Mouse (Mus musculus) heart, embryonic 13.5 days (tissue): ENCODE data around the gene BC051019. TPM values are rescaled to one million over a fixed set of nuclear protein-coding genes. Genes with fewer than 3 reads are reported as not detected.
A peak's percentile ranks its signal among the peaks of the same experiment; 100 is the strongest.

ENCODE experiments used
- ATAC-seq: fragments of 200-750 bp; cut with Nextera tagmentation; 2 replicates; pipeline ENCODE4 v1.8.0; 2017; ENCODE audit warnings: moderate TSS enrichment; ENCODE audit not compliant: insufficient number of reproducible peaks, low FRiP score, low TSS enrichment; ENCODE audit errors: extremely low read depth
- H3K27ac ChIP-seq: fragments of 300-500 bp; sonication (generic); replicated peaks from 2 replicates; pipeline ENCODE4 v1.5.1; 2015; ENCODE audit warnings: moderate library complexity, mild to moderate bottlenecking, inconsistent platforms
- H3K27me3 ChIP-seq: fragments of 300-500 bp; sonication (generic); replicated peaks from 2 replicates; pipeline ENCODE4 v1.6.1; 2015; ENCODE audit warnings: mild to moderate bottlenecking, inconsistent platforms
- H3K36me3 ChIP-seq: fragments of 300-500 bp; sonication (generic); 2 replicates; pipeline ENCODE4 v1.6.1; 2015; ENCODE audit warnings: mild to moderate bottlenecking, inconsistent platforms
- H3K4me1 ChIP-seq: fragments of 300-500 bp; sonication (generic); 2 replicates; pipeline ENCODE4 v1.6.1; 2015; ENCODE audit warnings: inconsistent platforms
- H3K4me2 ChIP-seq: fragments of 300-500 bp; sonication (generic); 2 replicates; pipeline ENCODE4 v1.6.1; 2015; ENCODE audit warnings: inconsistent platforms, mild to moderate bottlenecking, moderate library complexity
- H3K4me3 ChIP-seq: fragments of 300-500 bp; sonication (generic); 2 replicates; pipeline ENCODE4 v1.5.1; 2015; ENCODE audit warnings: moderate library complexity, mild to moderate bottlenecking, inconsistent platforms
- H3K9ac ChIP-seq: fragments of 300-500 bp; sonication (generic); 2 replicates; pipeline ENCODE4 v1.6.1; 2015; ENCODE audit warnings: inconsistent platforms, mild to moderate bottlenecking, moderate library complexity
- H3K9me3 ChIP-seq: fragments of 300-500 bp; sonication (generic); 2 replicates; pipeline ENCODE4 v1.6.1; 2016; ENCODE audit warnings: inconsistent platforms
- WGBS: fragments of 180-500 bp; shearing (Covaris S2); methylation state at CpG from one replicate; pipeline ENCODE4 v1.1.7; 2015; ENCODE audit warnings: mixed read lengths; 5-methylcytosine and 5-hydroxymethylcytosine counted together
- polyA plus RNA-seq: library from polyadenylated mRNA; unstranded; fragments of >200 nt; fragmentation: Nextera tagmentation; extraction: Ambion mirVana; gene quantifications from 2 replicates; pipeline ENCODE4 v1.2.1, GENCODE M21; 2015

BC051019 gene
- polyA plus RNA-seq, 1 experiment from 2014 or later = 0.12 TPM

DNA sequence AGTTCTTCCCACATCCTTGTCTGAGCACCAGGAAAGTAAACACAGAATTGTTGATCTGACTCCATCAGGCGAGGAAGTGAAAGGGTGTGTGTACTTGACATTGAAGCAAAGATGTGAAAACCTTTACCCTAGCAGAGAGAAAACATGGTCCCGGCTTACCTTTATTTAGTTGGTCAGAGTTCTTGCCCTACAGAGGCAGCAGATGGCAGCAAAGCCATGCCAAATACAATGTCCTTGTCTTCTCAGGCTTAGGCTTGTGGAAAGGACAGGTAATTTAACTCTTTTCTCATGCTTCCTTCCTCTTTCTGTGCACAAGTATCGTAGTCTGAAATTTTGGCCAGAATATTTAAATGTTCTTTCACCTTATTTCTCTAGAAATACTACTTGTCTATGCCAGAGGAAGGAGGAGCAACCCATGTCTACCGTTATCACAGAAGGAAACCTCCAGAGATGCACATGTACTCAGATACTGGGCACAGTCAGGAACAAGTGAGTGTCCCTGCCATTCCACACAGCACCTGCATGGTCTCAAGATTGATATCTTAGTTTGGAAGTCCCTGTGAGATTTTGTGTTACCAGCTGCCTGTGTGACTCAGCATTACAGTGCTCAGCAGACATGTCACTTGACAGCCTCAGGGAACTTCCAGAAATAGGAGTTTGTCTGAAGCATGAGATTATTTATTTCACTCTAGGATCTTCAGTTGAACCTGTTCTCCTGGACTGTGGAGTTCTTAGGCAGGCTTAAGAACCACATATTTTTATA lies 16.4 kb downstream of the BC051019 start:
- H3K36me3 ChIP-seq = peaks cover 31% of the 10 kb centered on the region
- peak overlapping the region; percentile 12; the same call in 1 of the 2 replicates for H3K9ac ChIP-seq
- peaks cover 57% of the 10 kb centered on the region for H3K4me1 ChIP-seq
- H3K4me3 ChIP-seq = no peak overlapping the region
- ATAC-seq = no peak
- H3K4me2 ChIP-seq = no peak overlapping the region
- no peaks in the 10 kb centered on the region for H3K9me3 ChIP-seq
- 38% methylated on average over 4 of the region's 4 CpGs for WGBS
- H3K27me3 ChIP-seq = no peaks in the 10 kb centered on the region
- H3K27ac ChIP-seq = peak overlapping the region; percentile 82; the same call in 1 of the 2 replicates

DNA sequence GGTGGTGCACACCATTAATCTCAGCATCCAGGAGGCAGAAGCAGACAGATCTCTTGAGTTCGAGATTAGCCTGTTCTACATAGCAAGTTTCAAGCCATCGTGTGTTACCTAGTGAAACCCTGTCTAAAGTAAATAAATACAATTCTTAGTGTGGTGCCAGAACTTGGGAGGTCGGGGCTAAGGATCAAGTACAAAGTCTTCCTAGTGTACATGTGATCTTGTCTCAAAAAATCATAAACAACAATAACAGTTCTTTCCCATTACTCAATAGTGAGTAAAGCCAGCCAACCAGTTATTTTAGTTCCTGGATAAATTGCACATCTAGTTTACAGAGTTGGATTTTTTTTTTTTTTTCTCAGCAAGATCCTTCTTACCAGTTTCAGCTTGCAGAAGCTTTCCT lies 19.2 kb downstream of the BC051019 start:
- no peaks in the 10 kb centered on the region for H3K9me3 ChIP-seq
- H3K27ac ChIP-seq = 0 out of 2 replicates have a peak overlapping the region, but pooled peaks have one; percentile 81
- H3K4me1 ChIP-seq = peaks cover 45% of the 10 kb centered on the region
- H3K9ac ChIP-seq = peak overlapping the region; percentile 79
- WGBS = 55% methylated on average over 3 of the region's 3 CpGs
- H3K4me3 ChIP-seq = peak overlapping the region; percentile 67
- H3K27me3 ChIP-seq = no peaks in the 10 kb centered on the region
- peak overlapping the region; percentile 76 for H3K4me2 ChIP-seq
- no peak for ATAC-seq
- peaks cover 5% of the 10 kb centered on the region; the same call in 1 of the 2 replicates for H3K36me3 ChIP-seq

DNA sequence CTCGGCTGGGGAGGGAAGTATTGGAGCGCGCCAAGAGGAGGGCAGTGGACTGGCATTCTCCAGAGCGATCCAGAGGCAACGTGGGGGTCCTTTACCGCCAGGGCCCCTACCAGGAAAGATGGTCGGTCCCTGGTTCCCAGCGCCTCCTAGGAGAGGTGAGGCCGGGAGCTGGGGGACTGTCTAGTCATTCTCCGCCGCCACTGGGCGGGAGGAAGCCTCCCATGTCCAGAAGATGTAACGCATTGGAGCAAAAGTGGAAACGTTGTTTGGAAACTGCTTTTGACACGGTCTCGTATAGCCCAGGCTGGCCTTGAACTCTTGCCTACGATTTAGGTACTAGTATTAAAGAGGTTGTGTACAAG lies 19.7 kb downstream of the BC051019 start:
- WGBS = 3% methylated on average over 17 of the region's 17 CpGs
- Histone ChIP-seq H3K9me3 (no peaks in the 10 kb centered on the region), H3K27ac (peak overlapping the region; percentile 81), H3K4me1 (peaks cover 41% of the 10 kb centered on the region), H3K36me3 (peaks cover 5% of the 10 kb centered on the region; the same call in 1 of the 2 replicates), H3K4me3 (peak overlapping the region; percentile 67), H3K9ac (peak overlapping the region; percentile 79), H3K4me2 (peak overlapping the region; percentile 76), H3K27me3 (no peaks in the 10 kb centered on the region)
- 0 out of 2 replicates have a peak, but pooled peaks have one; percentile 1 for ATAC-seq

DNA sequence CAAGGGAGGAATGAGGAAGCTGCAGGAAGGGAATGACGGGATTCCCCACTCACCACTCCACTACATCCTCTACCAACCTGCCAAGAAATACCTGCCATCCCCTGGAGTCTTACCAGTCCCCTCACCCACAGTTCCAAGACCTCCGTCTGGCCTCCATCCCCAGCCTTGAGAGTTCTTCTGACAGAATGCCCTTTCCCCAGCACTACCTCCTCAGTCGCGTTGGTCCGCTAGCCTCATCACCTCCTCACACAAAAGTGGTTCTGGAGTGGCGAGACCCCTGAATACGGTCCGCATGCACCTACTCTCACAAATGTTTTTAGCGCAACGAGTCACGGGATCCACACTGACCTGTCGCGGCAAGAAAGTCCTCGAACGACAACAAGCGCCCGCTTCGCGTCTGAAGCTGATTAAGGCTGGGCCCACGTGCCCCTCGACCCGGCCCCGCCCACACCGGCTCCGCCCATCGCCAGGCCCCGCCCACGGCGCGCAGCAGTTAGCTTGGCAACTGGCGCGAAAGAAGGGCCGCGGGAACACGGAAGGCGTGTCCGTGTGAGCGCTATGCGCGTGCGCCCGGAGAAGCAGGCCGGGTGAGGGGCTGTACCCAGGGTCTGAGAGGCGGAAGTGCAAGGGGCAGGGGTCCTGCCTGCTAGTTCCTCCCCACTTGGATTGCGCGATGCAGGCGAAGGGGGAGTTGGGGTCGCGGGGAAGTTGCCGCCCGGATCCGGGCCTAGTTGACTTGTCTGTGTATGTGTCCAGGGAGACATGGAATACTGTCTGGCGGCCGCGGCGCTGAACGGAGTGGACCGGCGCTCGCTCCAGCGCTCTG lies 20.2 kb downstream of the BC051019 start, which contains the start of the genes St5 and Akip1:
St5 (minus strand) TSS at position 416 of the 826 bp plus-strand sequence.
Akip1 (plus strand) TSS at position 501 of the 826 bp plus-strand sequence.
- Histone ChIP-seq H3K4me3 (peak within 1 kb of the TSS; percentile 67), H3K27ac (peak within 1 kb of the TSS; percentile 81), H3K4me1 (peaks cover 35% of the 10 kb centered on the region), H3K27me3 (no peaks in the 10 kb centered on the region), H3K36me3 (peaks cover 5% of the 10 kb centered on the region; the same call in 1 of the 2 replicates), H3K9ac (peak within 1 kb of the TSS; percentile 79), H3K9me3 (no peaks in the 10 kb centered on the region), H3K4me2 (peak within 1 kb of the TSS; percentile 76)
- WGBS = under 1% methylated on average over 61 of the region's 61 CpGs
- peak; percentile 90 for ATAC-seq

DNA sequence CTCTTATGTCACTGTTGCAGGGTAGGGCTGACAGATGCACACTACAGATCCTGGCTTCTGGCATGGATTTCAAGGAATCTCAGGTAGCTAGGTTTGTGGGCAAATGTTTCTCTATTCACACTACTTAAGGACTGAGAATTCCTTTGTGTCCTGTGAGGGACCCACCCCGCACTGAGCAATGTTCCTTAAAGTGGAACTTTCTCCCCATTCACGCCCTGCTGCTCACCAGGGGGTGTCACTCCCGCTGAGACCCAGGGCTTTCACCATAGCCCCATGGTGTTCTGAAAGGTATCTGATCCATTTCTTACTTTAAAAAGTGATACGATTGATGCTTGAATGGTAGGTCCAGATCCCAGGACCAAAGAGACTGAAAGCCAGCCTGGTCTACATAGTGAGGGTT lies 20.9 kb downstream of the BC051019 start:
- 43% methylated on average over 4 of the region's 4 CpGs for WGBS

DNA sequence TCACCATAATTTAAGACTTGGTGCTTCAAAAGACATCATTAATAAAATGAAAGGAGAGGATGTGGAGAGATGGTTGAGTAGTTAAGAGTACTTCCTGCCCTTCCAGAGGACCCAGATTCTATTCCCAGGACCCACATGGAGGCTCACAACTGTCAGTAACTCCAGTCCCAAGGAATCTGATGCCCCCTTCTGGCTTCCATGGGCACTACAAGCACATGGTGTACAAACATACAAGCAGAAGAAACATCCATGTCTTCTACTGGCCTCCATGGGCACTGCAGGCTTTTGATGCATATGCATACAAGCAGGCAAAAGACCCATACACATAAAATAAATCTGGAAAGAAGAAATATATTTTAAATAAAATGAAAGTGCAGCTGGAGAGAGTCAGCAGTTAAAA lies 23.4 kb downstream of the BC051019 start:
- H3K4me1 ChIP-seq = peaks cover 22% of the 10 kb centered on the region
- H3K36me3 ChIP-seq = no peaks in the 10 kb centered on the region
- H3K9ac ChIP-seq = no peak overlapping the region
- ATAC-seq = no peak
- H3K4me2 ChIP-seq = no peak overlapping the region
- H3K27ac ChIP-seq = no peak overlapping the region
- H3K4me3 ChIP-seq = no peak overlapping the region
- no peaks in the 10 kb centered on the region for H3K27me3 ChIP-seq
- H3K9me3 ChIP-seq = no peaks in the 10 kb centered on the region

More for the DNA sequence above, 20.9 kb downstream of the BC051019 start:
- Histone ChIP-seq H3K4me1 (peaks cover 28% of the 10 kb centered on the region), H3K9ac (peak overlapping the region; percentile 73; the same call in 1 of the 2 replicates), H3K27me3 (no peaks in the 10 kb centered on the region), H3K4me2 (peak overlapping the region; percentile 76), H3K4me3 (peak overlapping the region; percentile 67), H3K9me3 (no peaks in the 10 kb centered on the region), H3K36me3 (peaks cover 3% of the 10 kb centered on the region; the same call in 1 of the 2 replicates), H3K27ac (0 out of 2 replicates have a peak overlapping the region, but pooled peaks have one; percentile 12)
- no peak for ATAC-seq

DNA sequence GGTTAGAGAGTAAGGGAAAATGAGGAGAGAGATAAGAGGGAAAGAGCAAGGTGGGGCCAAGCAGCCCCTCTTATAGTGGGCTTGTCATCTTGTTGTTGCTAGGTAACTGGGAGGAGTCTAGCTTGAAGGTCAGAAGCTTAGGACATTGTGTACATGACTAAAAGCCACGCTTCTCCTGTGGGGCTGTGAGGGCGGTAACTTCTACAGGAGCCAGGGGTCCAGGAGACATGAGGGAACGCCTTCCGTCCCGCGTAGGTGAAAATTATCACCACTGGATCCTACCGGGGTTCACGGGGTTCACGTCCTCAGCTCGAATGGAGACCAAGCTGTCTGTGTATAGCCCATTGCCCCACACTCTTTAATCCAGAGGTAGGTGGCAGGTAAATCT lies 28.3 kb downstream of the BC051019 start:
- Histone ChIP-seq H3K36me3 (no peaks in the 10 kb centered on the region), H3K9me3 (no peaks in the 10 kb centered on the region), H3K9ac (no peak overlapping the region), H3K4me3 (no peak overlapping the region), H3K27me3 (no peaks in the 10 kb centered on the region), H3K4me1 (0 out of 2 replicates have a peak, but pooled peaks cover 5% of the 10 kb centered on the region), H3K4me2 (no peak overlapping the region), H3K27ac (no peak overlapping the region)
- WGBS = 82% methylated on average over 10 of the region's 10 CpGs
- ATAC-seq = no peak

DNA sequence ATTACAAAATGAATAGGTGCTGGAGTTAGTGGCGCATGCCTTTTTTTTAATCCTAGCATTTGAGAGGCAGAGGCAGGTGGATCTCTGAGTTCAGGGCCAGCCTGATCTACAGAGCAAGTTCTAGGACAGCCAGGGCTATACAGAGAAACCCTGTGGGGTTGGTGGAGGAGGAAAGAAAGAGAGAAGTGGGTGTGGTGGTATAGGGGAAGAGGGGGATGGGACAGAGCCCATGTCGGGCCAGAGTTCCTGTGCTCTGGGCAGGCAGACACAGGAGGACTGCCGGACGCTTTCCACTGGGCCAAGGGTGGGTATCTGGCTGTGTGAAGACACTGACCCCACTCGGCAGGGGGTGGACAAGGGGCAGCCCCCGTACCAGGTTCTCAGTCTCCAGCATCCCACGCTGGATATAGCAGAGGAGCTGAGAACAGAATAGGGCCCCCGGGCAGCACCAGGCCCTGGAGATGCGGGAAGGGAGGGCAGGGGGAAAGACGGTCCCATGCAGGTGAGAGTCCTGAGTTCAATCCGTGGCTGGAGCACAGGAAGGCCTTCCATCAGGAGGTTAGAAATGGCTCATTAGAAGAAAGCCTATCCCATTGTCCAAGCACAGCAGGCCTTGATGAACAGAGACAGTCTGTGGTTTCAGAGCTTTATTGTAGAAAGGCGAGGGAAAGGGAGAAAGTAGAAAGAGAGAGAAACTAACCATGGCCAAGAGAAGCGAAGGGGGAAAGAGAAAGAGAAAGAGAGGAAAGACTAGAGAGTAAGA lies 28.9 kb downstream of the BC051019 start:
- Histone ChIP-seq H3K27ac (no peak overlapping the region), H3K9ac (no peak overlapping the region), H3K4me3 (no peak overlapping the region), H3K4me2 (no peak overlapping the region), H3K4me1 (0 out of 2 replicates have a peak, but pooled peaks cover 5% of the 10 kb centered on the region), H3K9me3 (no peaks in the 10 kb centered on the region), H3K36me3 (no peaks in the 10 kb centered on the region), H3K27me3 (no peaks in the 10 kb centered on the region)
- 79% methylated on average over 13 of the region's 13 CpGs for WGBS
- ATAC-seq = no peak

DNA sequence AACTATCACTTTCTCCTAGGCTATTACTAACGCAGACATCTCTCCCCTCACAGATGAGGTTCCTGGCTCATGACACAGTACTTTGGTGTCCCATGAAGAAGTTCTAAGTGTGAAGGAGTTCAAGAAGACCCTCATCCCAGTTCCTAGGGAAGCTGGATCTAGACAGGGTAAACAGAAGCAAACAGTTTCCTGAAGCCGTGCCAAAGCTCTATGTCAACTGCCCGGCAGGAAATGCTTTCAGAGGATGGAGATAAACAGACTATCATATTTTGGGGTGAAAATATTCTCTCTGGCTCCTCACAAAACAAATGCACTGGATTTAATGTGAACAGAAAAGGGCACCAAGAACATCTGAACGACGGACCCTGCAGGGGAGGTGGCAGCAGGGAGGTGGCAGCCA lies 32.7 kb downstream of the BC051019 start:
- WGBS = 74% methylated on average over 5 of the region's 5 CpGs

DNA sequence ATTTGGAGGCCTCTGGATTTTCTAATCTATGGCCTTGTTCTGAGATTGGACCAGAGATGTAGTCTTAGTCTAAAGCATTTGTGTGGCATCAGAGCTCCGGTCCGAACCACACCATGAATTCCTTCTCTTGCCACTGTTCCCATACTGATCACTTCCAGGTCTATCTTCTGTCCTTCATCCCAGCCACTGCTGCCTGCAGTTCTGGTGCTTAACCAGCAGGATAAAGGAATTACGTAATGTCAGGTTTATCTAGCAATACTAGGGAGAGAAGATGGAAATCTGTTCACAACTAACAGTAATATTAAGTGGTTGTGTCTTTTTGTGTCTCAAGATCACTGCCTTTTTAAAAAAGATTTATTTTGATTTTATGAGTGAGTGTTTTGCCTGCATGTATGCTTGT lies 33.5 kb downstream of the BC051019 start:
- Histone ChIP-seq H3K27me3 (no peaks in the 10 kb centered on the region), H3K27ac (no peak overlapping the region), H3K9ac (no peak overlapping the region), H3K4me2 (no peak overlapping the region), H3K9me3 (no peaks in the 10 kb centered on the region), H3K4me1 (peaks cover 24% of the 10 kb centered on the region), H3K36me3 (no peaks in the 10 kb centered on the region), H3K4me3 (no peak overlapping the region)
- 81% methylated on average over 3 of the region's 3 CpGs for WGBS
- no peak for ATAC-seq

More for the DNA sequence above, 32.7 kb downstream of the BC051019 start:
- H3K9me3 ChIP-seq = no peaks in the 10 kb centered on the region
- H3K27ac ChIP-seq = no peak overlapping the region
- no peak for ATAC-seq
- H3K36me3 ChIP-seq = no peaks in the 10 kb centered on the region
- peaks cover 24% of the 10 kb centered on the region for H3K4me1 ChIP-seq
- H3K9ac ChIP-seq = no peak overlapping the region
- no peaks in the 10 kb centered on the region for H3K27me3 ChIP-seq
- H3K4me2 ChIP-seq = no peak overlapping the region
- no peak overlapping the region for H3K4me3 ChIP-seq
